Mouse (Mus musculus) bone marrow, adult 2 months (tissue): Measurements from ENCODE around the gene Psmb8.

Experiments used
- CTCF ChIP-seq: fragments of 200-500 bp; IDR thresholded peaks from 2 replicates; pipeline ENCODE4 v1.5.1; 2011; ENCODE audit warnings: low read length, control low read depth; ENCODE audit not compliant: control insufficient read depth, insufficient read depth
- POLR2A ChIP-seq: fragments of 200-500 bp; IDR thresholded peaks from 2 replicates; pipeline ENCODE4 v1.6.1; 2011; ENCODE audit warnings: low read depth, mild to moderate bottlenecking, control low read depth, low read length, borderline replicate concordance; ENCODE audit not compliant: control insufficient read depth

- TF ChIP-seq CTCF (peak; percentile 43; the same call in 1 of the 2 replicates), POLR2A (no peak)
Measured at GRCm38 (mm10) chr17:34248764-34249163, 51.2 kb downstream of the Psmb8 start.
